Mouse (Mus musculus) thymus, adult 18-20 months (tissue): Measurements from ENCODE around the gene Klk9.

Experiments used
- DNase-seq, 2 experiments: peaks; one replicate each; pipeline ENCODE4 v3.0.0; 2022; ENCODE audit warnings: mixed read lengths in 2 of 2

Klk9 gene

DNA sequence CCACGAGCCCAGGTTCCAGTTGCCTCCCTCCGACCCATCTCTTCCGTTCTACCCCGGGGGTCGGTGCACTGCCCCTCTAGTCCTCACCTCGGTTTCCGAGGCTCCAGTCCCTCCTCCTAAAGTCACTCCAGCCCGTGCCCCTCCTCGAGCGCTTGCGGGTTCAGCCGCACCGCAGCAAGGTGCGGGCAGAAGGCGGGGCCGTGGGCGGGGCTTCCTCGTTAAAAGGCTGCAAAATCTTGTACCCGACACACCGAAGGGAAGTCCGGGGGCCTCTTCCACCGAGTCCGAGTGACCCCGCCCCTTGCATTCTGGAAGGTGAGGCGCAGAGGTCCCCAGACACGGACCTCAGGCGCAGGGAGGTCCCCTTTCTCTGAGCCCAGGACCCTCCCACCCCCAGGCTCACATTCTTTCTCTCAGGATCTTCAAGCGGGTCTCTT, 5.7 kb downstream of the Klk9 start, which contains the start of gene Klk8:
TSS of gene Klk8 (plus strand) at position 245 of the 437 bp plus-strand sequence.
- peak; percentile 16 to 26 for DNase-seq

DNA sequence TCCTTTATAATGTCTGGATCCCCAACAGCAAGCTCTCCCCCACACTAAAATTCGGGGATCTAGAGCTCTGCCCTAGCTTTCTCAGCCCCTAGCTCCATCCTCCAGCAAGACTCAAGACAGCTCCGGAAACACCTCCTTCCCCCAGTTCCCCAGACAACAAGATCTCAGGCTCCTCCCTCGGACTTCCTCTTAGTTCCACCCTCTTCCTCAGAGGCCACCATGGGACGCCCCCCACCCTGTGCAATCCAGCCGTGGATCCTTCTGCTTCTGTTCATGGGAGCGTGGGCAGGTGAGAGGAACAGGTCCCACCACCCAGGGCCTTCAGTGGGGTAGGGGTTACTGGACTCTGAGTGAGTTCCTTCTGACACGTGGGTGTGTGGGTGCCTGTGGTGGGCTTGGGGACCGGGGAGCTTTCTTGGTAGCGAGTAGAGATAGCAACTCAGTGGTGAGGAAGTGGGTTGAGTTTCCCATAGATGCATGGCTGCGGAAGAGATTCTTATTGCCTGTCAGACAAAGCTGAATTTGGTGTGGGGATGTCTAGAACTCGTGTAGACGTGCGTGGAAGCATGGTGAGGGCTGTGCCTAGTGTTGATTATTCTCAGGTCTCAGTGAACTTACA, 6.3 kb downstream of the Klk9 start:
- peak; percentile 22 to 36 for DNase-seq

DNA sequence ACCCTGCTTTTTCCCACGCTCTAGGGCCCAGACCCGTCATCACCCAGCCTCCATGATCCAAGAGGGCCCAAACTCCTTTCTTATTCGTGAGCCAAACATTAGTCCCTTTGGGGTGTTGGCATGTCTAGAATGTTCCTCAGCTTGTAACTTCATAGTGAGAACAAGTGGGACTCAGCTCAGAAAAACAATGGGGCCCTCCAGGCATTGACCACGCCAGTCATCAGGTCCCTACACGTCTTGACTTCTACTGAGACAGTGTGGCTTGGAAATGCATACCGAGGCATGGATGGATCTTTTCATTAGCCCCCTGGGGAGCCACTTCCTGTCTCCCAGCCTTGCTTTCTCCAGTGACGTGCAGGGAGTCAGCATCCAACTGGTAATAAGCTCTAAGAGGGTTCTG, 8.2 kb downstream of the Klk9 start:
- no peak for DNase-seq

DNA sequence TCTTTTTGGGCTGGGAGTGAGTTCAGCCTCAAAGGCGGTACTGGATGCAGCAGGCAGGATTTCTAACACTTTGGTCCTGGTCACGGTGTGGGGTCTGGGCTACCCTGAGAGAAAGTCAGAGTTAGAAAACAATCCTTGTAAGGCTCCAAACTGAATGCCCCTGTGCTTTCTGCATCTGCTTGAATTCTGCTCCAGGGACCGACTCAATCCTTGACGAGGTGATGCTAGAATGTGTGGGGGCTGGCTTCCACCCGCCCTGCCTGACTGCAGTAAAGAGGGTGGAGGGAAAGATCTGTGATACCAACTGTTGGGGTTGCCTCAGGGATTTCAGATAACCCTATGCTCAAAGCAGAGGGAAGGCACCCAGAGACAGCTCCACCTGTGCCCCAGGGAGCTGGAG, 19.3 kb downstream of the Klk9 start, which contains the start of gene Klk7:
TSS of gene Klk7 (plus strand) at position 301 of the 400 bp plus-strand sequence.
- DNase-seq, result no peak

DNA sequence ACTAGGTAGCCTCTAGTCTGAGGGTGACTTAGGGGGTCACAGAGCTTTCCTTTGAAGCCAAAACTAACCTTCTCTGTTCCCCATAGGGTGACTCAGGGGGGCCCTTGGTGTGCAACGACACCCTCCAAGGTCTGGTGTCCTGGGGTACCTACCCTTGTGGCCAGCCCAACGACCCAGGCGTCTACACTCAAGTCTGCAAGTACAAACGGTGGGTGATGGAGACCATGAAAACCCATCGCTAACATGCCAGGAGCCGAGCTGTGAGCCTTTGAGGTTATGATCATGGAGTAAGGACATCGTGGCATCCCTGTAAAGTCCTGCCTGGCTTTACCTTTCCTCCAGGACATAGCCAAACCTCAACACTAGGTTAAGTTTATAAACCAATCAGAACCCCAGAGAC, 23.5 kb downstream of the Klk9 start:
- no peak for DNase-seq

DNA sequence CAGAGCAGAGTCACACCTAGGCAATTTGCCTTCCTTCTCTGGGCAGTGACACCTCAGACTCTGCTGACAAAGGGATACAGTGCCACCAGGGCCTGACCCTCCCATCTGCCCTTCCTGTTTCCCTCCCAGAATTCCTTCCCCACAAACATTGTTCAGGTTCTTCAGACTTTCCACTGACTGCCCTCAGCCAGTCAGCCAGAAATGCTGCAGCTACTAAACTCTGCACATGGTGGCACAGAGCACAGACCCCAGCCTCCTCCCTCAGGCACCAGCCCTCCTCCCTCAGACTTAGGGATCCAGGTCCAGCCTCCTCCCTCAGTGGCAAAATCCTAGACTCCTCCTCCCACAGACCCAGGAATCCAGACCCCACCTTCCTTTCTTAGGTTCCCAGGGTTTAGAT, 25.1 kb downstream of the Klk9 start:
- DNase-seq, result no peak

DNA sequence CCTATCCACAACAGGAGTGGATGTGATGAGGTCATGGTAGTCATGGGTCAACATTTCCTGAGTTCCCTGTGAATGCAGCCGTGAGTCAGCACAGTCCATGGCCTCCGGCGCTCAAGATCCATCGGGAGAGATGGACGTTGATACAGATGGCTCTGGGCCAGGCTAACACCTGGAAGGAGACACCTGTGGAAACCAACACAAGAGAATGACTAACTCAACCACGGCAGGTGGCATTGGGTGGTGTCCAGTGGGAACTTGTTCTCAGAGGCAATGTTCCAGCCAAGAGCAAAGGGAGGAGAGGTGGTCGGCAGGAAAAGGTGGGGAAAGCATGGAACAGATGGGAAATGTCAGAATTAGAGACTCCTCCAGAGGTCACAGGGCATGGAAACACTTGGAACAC, 29.9 kb downstream of the Klk9 start:
- DNase-seq, result no peak

DNA sequence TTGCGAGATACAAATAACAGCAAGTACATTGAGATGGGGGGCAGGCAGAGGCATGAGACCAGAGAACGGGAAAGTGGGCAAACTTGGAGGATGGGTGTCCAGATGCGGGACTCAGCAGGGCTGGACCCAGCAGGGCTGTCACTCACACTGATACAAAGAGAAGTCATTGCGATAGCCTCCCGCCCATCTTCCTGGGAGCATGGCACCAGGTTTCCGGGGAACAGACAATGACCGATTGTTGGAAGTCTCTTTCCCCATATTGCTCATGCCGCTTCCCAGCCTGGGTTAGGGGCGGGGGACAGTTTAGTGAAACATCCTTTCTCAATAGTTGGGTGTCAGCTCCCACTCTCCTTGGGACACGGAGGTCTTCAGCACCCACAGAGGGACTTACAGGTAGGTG, 32.5 kb downstream of the Klk9 start, which contains the start of gene Klk6:
TSS of gene Klk6 (plus strand) at position 301 of the 400 bp plus-strand sequence.
- DNase-seq, result no peak

DNA sequence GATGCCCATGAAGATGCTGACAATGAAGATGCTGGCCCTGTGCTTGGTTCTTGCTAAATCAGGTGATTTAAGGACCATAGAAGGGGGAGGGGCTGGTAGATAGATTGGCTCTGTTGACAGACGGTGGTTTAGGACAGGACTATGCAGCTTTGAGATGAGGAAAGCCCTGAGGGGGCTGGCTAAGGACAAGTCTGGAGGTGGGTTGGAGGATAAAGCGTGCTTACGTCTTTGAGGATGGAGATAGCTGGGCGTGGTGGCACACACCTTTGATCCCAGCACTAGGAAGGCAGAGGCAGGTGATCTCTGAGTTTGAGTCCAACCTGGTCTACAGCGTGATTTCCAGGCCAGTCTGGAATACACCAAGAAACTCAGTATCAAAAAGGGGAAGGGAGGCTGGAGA, 34.4 kb downstream of the Klk9 start:
- DNase-seq, result no peak

DNA sequence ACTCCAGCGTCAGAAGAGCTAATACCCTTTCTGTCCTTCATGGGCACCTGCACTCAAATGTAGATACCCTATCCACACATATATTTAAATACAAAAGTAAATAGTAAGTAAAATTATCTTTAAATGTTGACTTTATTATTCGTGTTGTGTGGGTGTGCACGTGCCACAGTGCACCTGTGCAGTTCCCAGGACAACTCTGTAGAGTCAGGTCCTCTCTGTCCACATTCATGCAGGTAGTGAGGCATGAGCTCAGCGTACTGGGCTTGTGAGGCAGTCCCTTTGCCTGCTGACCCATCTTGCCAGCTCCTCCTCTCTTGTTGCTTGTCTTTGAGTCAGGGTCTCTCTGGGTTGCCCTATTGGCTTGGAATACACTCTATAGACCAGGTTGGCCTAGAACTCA, 36.0 kb downstream of the Klk9 start:
- DNase-seq, result no peak

DNA sequence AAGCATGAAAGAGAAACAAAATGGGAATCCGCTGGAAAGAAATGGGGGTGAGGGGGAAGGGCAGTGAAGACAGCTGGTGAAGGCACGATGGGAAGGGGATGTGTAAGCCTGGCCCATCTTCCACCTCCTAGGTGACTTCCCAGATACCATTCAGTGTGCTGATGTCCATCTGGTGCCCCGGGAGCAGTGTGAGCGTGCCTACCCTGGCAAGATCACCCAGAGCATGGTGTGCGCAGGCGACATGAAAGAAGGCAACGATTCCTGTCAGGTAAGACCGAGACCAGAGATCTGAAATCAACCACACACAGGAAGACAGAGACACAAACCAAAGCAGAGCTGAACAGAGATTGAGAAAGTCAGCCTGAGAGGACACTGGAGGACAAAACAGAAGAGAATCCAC, 37.3 kb downstream of the Klk9 start:
- no peak for DNase-seq

DNA sequence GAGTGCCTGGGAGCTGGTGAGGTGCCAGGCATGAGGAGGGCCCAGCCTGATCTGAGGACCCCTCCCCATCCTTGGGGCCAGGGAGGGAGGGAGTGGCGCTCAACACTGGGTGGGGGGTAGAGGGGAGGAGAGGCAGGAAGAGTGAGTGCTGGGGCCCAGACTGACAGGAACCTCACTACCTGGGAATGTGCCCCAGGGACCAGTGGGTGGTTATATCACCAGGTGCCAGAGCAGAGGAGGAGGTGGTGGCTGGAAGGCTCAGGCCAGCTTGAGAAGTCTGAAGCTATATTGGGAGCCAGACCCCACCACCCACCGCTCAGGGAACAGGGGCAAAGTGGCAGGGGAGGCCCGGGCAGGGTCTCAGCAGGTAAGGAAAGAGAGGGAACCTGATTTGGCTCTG, 50.0 kb downstream of the Klk9 start, which contains the start of gene Klk5:
TSS of gene Klk5 (plus strand) at position 271 of the 400 bp plus-strand sequence.
- no peak for DNase-seq

DNA sequence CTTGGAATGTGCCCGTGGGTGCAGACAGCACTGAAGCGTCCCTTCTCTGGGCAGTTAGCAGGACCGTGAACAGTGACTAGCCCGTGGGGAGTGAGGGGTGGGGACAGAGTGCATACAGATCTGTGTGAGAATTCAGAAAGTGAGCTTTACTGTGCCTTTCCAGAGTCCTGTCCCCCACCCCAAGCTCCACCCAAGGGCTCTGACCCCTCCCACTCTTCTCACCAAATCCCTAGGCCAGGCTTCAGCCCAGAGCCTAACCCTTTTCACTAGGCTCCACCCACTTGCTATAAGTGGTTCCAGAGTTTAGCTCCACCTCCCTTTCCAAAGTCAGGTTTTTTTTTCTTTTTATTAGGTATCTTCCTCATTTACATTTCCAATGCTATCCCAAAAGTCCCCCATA, 52.1 kb downstream of the Klk9 start:
- DNase-seq, result no peak
